Mouse (Mus musculus) hindbrain, postnatal 0 days (tissue): Measurements from ENCODE around the gene Comtd1. TPM values are rescaled to one million over a fixed set of nuclear protein-coding genes. Genes with fewer than 3 reads are reported as not detected.
A peak's percentile ranks its signal among the peaks of the same experiment; 100 is the strongest.

Experiments
- ATAC-seq: fragments of 200-750 bp; cut with Nextera tagmentation; 2 replicates; pipeline ENCODE4 v1.8.0; 2017; ENCODE audit warnings: mild to moderate bottlenecking, moderate TSS enrichment, moderate library complexity
- DNase-seq: peaks from one replicate; pipeline ENCODE4 v3.0.0-alpha.2; 2015; ENCODE audit warnings: low spot score
- H3K27ac ChIP-seq: fragments of 300-500 bp; sonication (generic); 2 replicates; pipeline ENCODE4 v1.5.1; 2014; ENCODE audit warnings: mild to moderate bottlenecking
- H3K27me3 ChIP-seq: fragments of 300-500 bp; sonication (generic); 2 replicates; pipeline ENCODE4 v1.6.1; 2014; ENCODE audit warnings: low read length, mixed read lengths; ENCODE audit not compliant: insufficient read depth
- H3K36me3 ChIP-seq: fragments of 300-500 bp; sonication (generic); 2 replicates; pipeline ENCODE4 v1.6.1; 2014; ENCODE audit warnings: low read length, mixed read lengths; ENCODE audit not compliant: insufficient read depth
- H3K4me1 ChIP-seq: fragments of 300-500 bp; sonication (generic); 2 replicates; pipeline ENCODE4 v1.6.1; 2014; ENCODE audit warnings: antibody characterized with exemption, low read length, mixed read lengths; ENCODE audit not compliant: insufficient read depth
- H3K4me2 ChIP-seq: fragments of 300-500 bp; sonication (generic); 2 replicates; pipeline ENCODE4 v1.6.1; 2014; ENCODE audit warnings: low read depth, mild to moderate bottlenecking, low read length, moderate library complexity, mixed read lengths
- H3K4me3 ChIP-seq: fragments of 300-500 bp; sonication (generic); 2 replicates; pipeline ENCODE4 v1.5.1; 2014; ENCODE audit warnings: low read length
- H3K9ac ChIP-seq: fragments of 300-500 bp; sonication (generic); replicated peaks from 2 replicates; pipeline ENCODE4 v1.6.1; 2014; ENCODE audit warnings: mild to moderate bottlenecking, low read length, moderate library complexity, mixed read lengths
- H3K9me3 ChIP-seq: fragments of 300-500 bp; sonication (generic); 2 replicates; pipeline ENCODE4 v1.6.1; 2016; ENCODE audit warnings: low read length, mixed read lengths
- CTCF ChIP-seq: IDR thresholded peaks from 2 replicates; pipeline ENCODE4 v1.5.1; 2016; ENCODE audit warnings: antibody characterized with exemption, control low read depth, low read depth
- WGBS: fragments of 180-500 bp; shearing (Covaris S2); extraction: QIAGEN DNeasy Blood & Tissue Kit; methylation state at CpG from one replicate; pipeline ENCODE4 v1.1.7; 2014; 5-methylcytosine and 5-hydroxymethylcytosine counted together
- polyA plus RNA-seq: library from polyadenylated mRNA; unstranded; fragments of >200 nt; fragmentation: Nextera tagmentation; extraction: Ambion mirVana; gene quantifications from 2 replicates; pipeline ENCODE4 v1.2.1, GENCODE M21; 2015
- total RNA-seq: library from RNA; depleted of rRNA; stranded (reverse); fragments of >200 nt; gene quantifications from 2 replicates; pipeline ENCODE4 v1.2.3, GENCODE M21; 2014

The Comtd1 gene
- total and polyA plus RNA-seq, 2 experiments from 2014 or later = 47.9 to 62.2 TPM

- peaks cover 52% of the 10 kb centered on the region for H3K36me3 ChIP-seq
- no peak overlapping the region for H3K4me3 ChIP-seq
- H3K27me3 ChIP-seq = no peaks in the 10 kb centered on the region
- 79% methylated on average over 8 of the region's 8 CpGs for WGBS
- ATAC-seq (no peak), DNase-seq (no peak)
- H3K9me3 ChIP-seq = no peaks in the 10 kb centered on the region
- H3K4me1 ChIP-seq = 0 out of 2 replicates have a peak, but pooled peaks cover under 1% of the 10 kb centered on the region
- H3K4me2 ChIP-seq = no peak overlapping the region
- no peak for TF ChIP-seq CTCF
- H3K9ac ChIP-seq = no peak overlapping the region
- no peak overlapping the region for H3K27ac ChIP-seq
These were observed 10.3 kb downstream of the Comtd1 start for GRCm38 (mm10) chr14:21838336-21839017.

- peak overlapping the region; percentile 92 for H3K4me3 ChIP-seq
- peak overlapping the region; percentile 92 for H3K27ac ChIP-seq
- peak overlapping the region; percentile 72 for H3K9ac ChIP-seq
- no peak for TF ChIP-seq CTCF
- H3K36me3 ChIP-seq = peaks cover 11% of the 10 kb centered on the region
- peaks cover 18% of the 10 kb centered on the region for H3K4me1 ChIP-seq
- DNase-seq (no peak), ATAC-seq (no peak)
- no peaks in the 10 kb centered on the region for H3K27me3 ChIP-seq
- 1% methylated on average over 28 of the region's 28 CpGs for WGBS
- no peaks in the 10 kb centered on the region for H3K9me3 ChIP-seq
- peak overlapping the region; percentile 93 for H3K4me2 ChIP-seq
These were observed 16.9 kb downstream of the Comtd1 start for GRCm38 (mm10) chr14:21831830-21832403.

- Histone ChIP-seq H3K9me3 (no peaks in the 10 kb centered on the region), H3K36me3 (peaks cover 7% of the 10 kb centered on the region; the same call in 1 of the 2 replicates), H3K4me2 (peak overlapping the region; percentile 93), H3K27me3 (no peaks in the 10 kb centered on the region), H3K4me1 (peaks cover 18% of the 10 kb centered on the region), H3K4me3 (peak overlapping the region; percentile 92), H3K9ac (peak overlapping the region; percentile 72), H3K27ac (peak overlapping the region; percentile 92)
- peak; percentile 97 for DNase-seq
- 1% methylated on average over 68 of the region's 73 CpGs for WGBS
- TF ChIP-seq CTCF = peak; percentile 18
- ATAC-seq = peak; percentile 98
These were observed 17.7 kb downstream of the Comtd1 start for GRCm38 (mm10) chr14:21830876-21831767.

- H3K4me1 ChIP-seq = peaks cover 7% of the 10 kb centered on the region; the same call in 1 of the 2 replicates
- no peak overlapping the region for H3K9ac ChIP-seq
- H3K27ac ChIP-seq = no peak overlapping the region
- DNase-seq (peak; percentile 53), ATAC-seq (no peak)
- TF ChIP-seq CTCF = no peak
- no peaks in the 10 kb centered on the region for H3K36me3 ChIP-seq
- 62% methylated on average over 9 of the region's 9 CpGs for WGBS
- H3K4me3 ChIP-seq = no peak overlapping the region
- no peak overlapping the region for H3K4me2 ChIP-seq
- H3K27me3 ChIP-seq = no peaks in the 10 kb centered on the region
- H3K9me3 ChIP-seq = no peaks in the 10 kb centered on the region
These were observed 22.8 kb downstream of the Comtd1 start for GRCm38 (mm10) chr14:21825786-21826491.

GRCm38 (mm10) chr14:21824938-21825337 lies 23.8 kb downstream of the Comtd1 start, which contains the start of gene Vdac2:
TSS of gene Vdac2 (plus strand) at chr14:21825238.
- H3K4me1 ChIP-seq = peaks cover 3% of the 10 kb centered on the region; the same call in 1 of the 2 replicates

GRCm38 (mm10) chr14:21823897-21824296 lies 24.9 kb downstream of the Comtd1 start:
- DNase-seq (no peak), ATAC-seq (no peak)
- Histone ChIP-seq H3K9me3 (no peaks in the 10 kb centered on the region), H3K9ac (no peak overlapping the region), H3K27me3 (no peaks in the 10 kb centered on the region), H3K4me1 (peaks cover 3% of the 10 kb centered on the region; the same call in 1 of the 2 replicates), H3K4me3 (no peak overlapping the region), H3K4me2 (no peak overlapping the region), H3K27ac (no peak overlapping the region), H3K36me3 (no peaks in the 10 kb centered on the region)
- no peak for TF ChIP-seq CTCF
- WGBS = 85% methylated on average over 7 of the region's 7 CpGs

More at GRCm38 (mm10) chr14:21824938-21825337, 23.8 kb downstream of the Comtd1 start, which contains the start of gene Vdac2:
- ATAC-seq = no peak
- DNase-seq = no peak
- WGBS = 88% methylated on average over 2 of the region's 2 CpGs
- H3K4me2 ChIP-seq = no peak within 1 kb of the TSS
- no peak within 1 kb of the TSS for H3K4me3 ChIP-seq
- no peak for TF ChIP-seq CTCF
- no peaks in the 10 kb centered on the region for H3K9me3 ChIP-seq
- H3K27ac ChIP-seq = no peak within 1 kb of the TSS
- no peak within 1 kb of the TSS for H3K9ac ChIP-seq
- no peaks in the 10 kb centered on the region for H3K27me3 ChIP-seq
- H3K36me3 ChIP-seq = no peaks in the 10 kb centered on the region
